Mouse (Mus musculus): ENCODE results near the gene Cd79a.
A peak's percentile ranks its signal among the peaks of the same experiment; 100 is the strongest.

Gene Cd79a

GRCm38 (mm10) chr7:24912480-24912879 is 15.3 kb downstream of the Cd79a start:
- no peak for DNase-seq (ENCODE audit: low spot score in 2 of 2)

GRCm38 (mm10) chr7:24918763-24919323 is 21.7 kb downstream of the Cd79a start:
- no peak for DNase-seq (ENCODE audit: low spot score in 2 of 2)

- DNase-seq (ENCODE audit: low spot score in 2 of 2), result peak in 1 of 2 experiments; percentile 46
Observed at GRCm38 (mm10) chr7:24919728-24920127, 22.5 kb downstream of the Cd79a start.

- no peak for DNase-seq (ENCODE audit: low spot score in 2 of 2)
Observed at GRCm38 (mm10) chr7:24930475-24930874, 33.3 kb downstream of the Cd79a start.

- no peak for DNase-seq (ENCODE audit: low spot score in 2 of 2)
Observed at GRCm38 (mm10) chr7:24931651-24932050, 34.5 kb downstream of the Cd79a start.

- no peak for DNase-seq (ENCODE audit: low spot score in 2 of 2)
Observed at GRCm38 (mm10) chr7:24943641-24944040, 46.5 kb downstream of the Cd79a start.

GRCm38 (mm10) chr7:24944257-24944950 is 47.2 kb downstream of the Cd79a start, which contains the start of gene Gm4881:
Gm4881 (minus strand) TSS chr7:24944494.
- DNase-seq (ENCODE audit: low spot score in 2 of 2), result no peak

- DNase-seq (ENCODE audit: low spot score in 2 of 2), result no peak
Observed at GRCm38 (mm10) chr7:24947316-24948048, 50.3 kb downstream of the Cd79a start.

- DNase-seq (ENCODE audit: low spot score in 2 of 2), result no peak
Observed at GRCm38 (mm10) chr7:24948774-24949173, 51.6 kb downstream of the Cd79a start.

GRCm38 (mm10) chr7:24949958-24950623 is 52.9 kb downstream of the Cd79a start:
- DNase-seq (ENCODE audit: low spot score in 2 of 2), result peak in 1 of 2 experiments; percentile 74

All from right cerebral cortex, postnatal 10 days (tissue).